Mouse (Mus musculus) neural tube, embryonic 15.5 days (tissue): ENCODE data around the gene Bcl3. TPM values are rescaled to one million over a fixed set of nuclear protein-coding genes. Genes with fewer than 3 reads are reported as not detected.
A peak's percentile ranks its signal among the peaks of the same experiment; 100 is the strongest.

ENCODE experiments used
- ATAC-seq: fragments of 200-750 bp; cut with Nextera tagmentation; 2 replicates; pipeline ENCODE4 v1.8.0; 2017; ENCODE audit warnings: mild to moderate bottlenecking, moderate TSS enrichment, moderate library complexity; ENCODE audit not compliant: low FRiP score
- H3K27ac ChIP-seq: fragments of 300-500 bp; sonication (generic); replicated peaks from 2 replicates; pipeline ENCODE4 v1.5.1; 2015; ENCODE audit warnings: mild to moderate bottlenecking, inconsistent platforms
- H3K27me3 ChIP-seq: fragments of 300-500 bp; sonication (generic); replicated peaks from 2 replicates; pipeline ENCODE4 v1.6.1; 2015; ENCODE audit warnings: inconsistent platforms
- H3K36me3 ChIP-seq: fragments of 300-500 bp; sonication (generic); 2 replicates; pipeline ENCODE4 v1.6.1; 2015; ENCODE audit warnings: inconsistent platforms
- H3K4me1 ChIP-seq: fragments of 300-500 bp; sonication (generic); 2 replicates; pipeline ENCODE4 v1.6.1; 2015; ENCODE audit warnings: inconsistent platforms
- H3K4me2 ChIP-seq: fragments of 300-500 bp; sonication (generic); 2 replicates; pipeline ENCODE4 v1.6.1; 2015; ENCODE audit warnings: inconsistent platforms, mild to moderate bottlenecking, moderate library complexity
- H3K4me3 ChIP-seq: fragments of 300-500 bp; sonication (generic); replicated peaks from 2 replicates; pipeline ENCODE4 v1.5.1; 2015; ENCODE audit warnings: mild to moderate bottlenecking, inconsistent platforms
- H3K9ac ChIP-seq: fragments of 300-500 bp; sonication (generic); replicated peaks from 2 replicates; pipeline ENCODE4 v1.6.1; 2015; ENCODE audit warnings: mild to moderate bottlenecking, inconsistent platforms
- H3K9me3 ChIP-seq: fragments of 300-500 bp; sonication (generic); replicated peaks from 2 replicates; pipeline ENCODE4 v1.6.1; 2016; ENCODE audit warnings: inconsistent platforms
- WGBS: fragments of 180-500 bp; shearing (Covaris S2); methylation state at CpG from one replicate; pipeline ENCODE4 v1.1.7; 2015; ENCODE audit warnings: mixed read lengths; 5-methylcytosine and 5-hydroxymethylcytosine counted together
- polyA plus RNA-seq: library from polyadenylated mRNA; unstranded; fragments of >200 nt; fragmentation: Nextera tagmentation; extraction: Ambion mirVana; gene quantifications from 2 replicates; pipeline ENCODE4 v1.2.1, GENCODE M21; 2015

Bcl3 gene
- polyA plus RNA-seq, 1 experiment from 2014 or later = 1.2 TPM

- WGBS = 38% methylated on average over 13 of the region's 13 CpGs
- Histone ChIP-seq H3K4me1 (no peaks in the 10 kb centered on the region), H3K36me3 (no peaks in the 10 kb centered on the region), H3K27me3 (no peaks in the 10 kb centered on the region), H3K4me3 (no peak overlapping the region), H3K4me2 (0 out of 2 replicates have a peak overlapping the region, but pooled peaks have one; percentile 19), H3K9ac (no peak overlapping the region), H3K27ac (no peak overlapping the region), H3K9me3 (no peaks in the 10 kb centered on the region)
- ATAC-seq = no peak; the same call in 1 of the 2 replicates
These were observed 8.1 kb upstream of the Bcl3 start for GRCm38 (mm10) chr7:19830682-19831156.

- WGBS = 94% methylated on average over 3 of the region's 3 CpGs
- no peaks in the 10 kb centered on the region for H3K36me3 ChIP-seq
These were observed 7.1 kb upstream of the Bcl3 start for GRCm38 (mm10) chr7:19829694-19830093.

GRCm38 (mm10) chr7:19826756-19827155 is 4.2 kb upstream of the Bcl3 start:
- H3K27me3 ChIP-seq = peaks cover 32% of the 10 kb centered on the region
- no peaks in the 10 kb centered on the region for H3K9me3 ChIP-seq
- H3K4me2 ChIP-seq = no peak overlapping the region
- no peaks in the 10 kb centered on the region for H3K36me3 ChIP-seq
- H3K4me3 ChIP-seq = no peak overlapping the region
- WGBS = 49% methylated on average over 6 of the region's 6 CpGs
- H3K27ac ChIP-seq = no peak overlapping the region
- H3K9ac ChIP-seq = no peak overlapping the region
- ATAC-seq = no peak
- peaks cover 17% of the 10 kb centered on the region for H3K4me1 ChIP-seq

More at GRCm38 (mm10) chr7:19829694-19830093, 7.1 kb upstream of the Bcl3 start:
- Histone ChIP-seq H3K9me3 (no peaks in the 10 kb centered on the region), H3K27ac (no peak overlapping the region), H3K9ac (no peak overlapping the region), H3K4me2 (no peak overlapping the region), H3K4me1 (0 out of 2 replicates have a peak, but pooled peaks cover under 1% of the 10 kb centered on the region), H3K4me3 (no peak overlapping the region), H3K27me3 (peaks cover 2% of the 10 kb centered on the region; the same call in 1 of the 2 replicates)
- ATAC-seq = no peak

GRCm38 (mm10) chr7:19824182-19824973 is 1.8 kb upstream of the Bcl3 start:
- Histone ChIP-seq H3K4me1 (peaks cover 17% of the 10 kb centered on the region), H3K36me3 (no peaks in the 10 kb centered on the region), H3K9ac (no peak overlapping the region), H3K4me3 (no peak overlapping the region), H3K9me3 (no peaks in the 10 kb centered on the region), H3K27ac (no peak overlapping the region), H3K27me3 (peaks cover 45% of the 10 kb centered on the region), H3K4me2 (peak overlapping the region; percentile 31)
- 22% methylated on average over 26 of the region's 26 CpGs for WGBS
- no peak for ATAC-seq

GRCm38 (mm10) chr7:19823256-19824181 is 949 bp upstream of the Bcl3 start:
- Histone ChIP-seq H3K4me1 (peaks cover 17% of the 10 kb centered on the region), H3K9me3 (no peaks in the 10 kb centered on the region), H3K27me3 (peaks cover 50% of the 10 kb centered on the region), H3K4me2 (peak overlapping the region; percentile 31; the same call in 1 of the 2 replicates), H3K27ac (no peak overlapping the region), H3K36me3 (no peaks in the 10 kb centered on the region), H3K9ac (no peak overlapping the region), H3K4me3 (no peak overlapping the region)
- WGBS = 25% methylated on average over 16 of the region's 16 CpGs
- ATAC-seq = no peak

GRCm38 (mm10) chr7:19822193-19822592 is 377 bp downstream of the Bcl3 start:
- Histone ChIP-seq H3K27ac (no peak overlapping the region), H3K4me2 (peak overlapping the region; percentile 62), H3K4me3 (peak overlapping the region; percentile 33), H3K27me3 (peaks cover 63% of the 10 kb centered on the region), H3K4me1 (peaks cover 22% of the 10 kb centered on the region), H3K9ac (peak overlapping the region; percentile 22; the same call in 1 of the 2 replicates), H3K36me3 (no peaks in the 10 kb centered on the region), H3K9me3 (no peaks in the 10 kb centered on the region)
- 5% methylated on average over 20 of the region's 20 CpGs for WGBS
- ATAC-seq = no peak

- no peaks in the 10 kb centered on the region for H3K36me3 ChIP-seq
- H3K27ac ChIP-seq = no peak overlapping the region
- 63% methylated on average over 7 of the region's 7 CpGs for WGBS
- H3K9me3 ChIP-seq = no peaks in the 10 kb centered on the region
- no peak overlapping the region for H3K4me2 ChIP-seq
- H3K4me3 ChIP-seq = no peak overlapping the region
- peaks cover 69% of the 10 kb centered on the region for H3K27me3 ChIP-seq
- H3K9ac ChIP-seq = no peak overlapping the region
- ATAC-seq = no peak
- peaks cover 27% of the 10 kb centered on the region for H3K4me1 ChIP-seq
These were observed 937 bp downstream of the Bcl3 start for GRCm38 (mm10) chr7:19821633-19822032.

GRCm38 (mm10) chr7:19820347-19821048 is 2.1 kb downstream of the Bcl3 start:
- Histone ChIP-seq H3K4me2 (no peak overlapping the region), H3K4me1 (peaks cover 39% of the 10 kb centered on the region), H3K4me3 (no peak overlapping the region), H3K9ac (no peak overlapping the region), H3K27me3 (peaks cover 73% of the 10 kb centered on the region), H3K36me3 (no peaks in the 10 kb centered on the region), H3K9me3 (no peaks in the 10 kb centered on the region), H3K27ac (no peak overlapping the region)
- WGBS = 78% methylated on average over 3 of the region's 3 CpGs
- ATAC-seq = no peak

- H3K27me3 ChIP-seq = peaks cover 62% of the 10 kb centered on the region
- H3K9ac ChIP-seq = no peak overlapping the region
- no peak overlapping the region for H3K27ac ChIP-seq
- no peak for ATAC-seq
- no peak overlapping the region for H3K4me2 ChIP-seq
- H3K9me3 ChIP-seq = no peaks in the 10 kb centered on the region
- no peak overlapping the region for H3K4me3 ChIP-seq
- peaks cover 31% of the 10 kb centered on the region for H3K4me1 ChIP-seq
- no peaks in the 10 kb centered on the region for H3K36me3 ChIP-seq
- WGBS = 90% methylated on average over 7 of the region's 7 CpGs
These were observed 3.7 kb downstream of the Bcl3 start for GRCm38 (mm10) chr7:19818875-19819274.

GRCm38 (mm10) chr7:19818440-19818839 is 4.1 kb downstream of the Bcl3 start:
- Histone ChIP-seq H3K4me3 (no peak overlapping the region), H3K27ac (no peak overlapping the region), H3K4me2 (no peak overlapping the region), H3K9me3 (no peaks in the 10 kb centered on the region), H3K27me3 (peaks cover 62% of the 10 kb centered on the region), H3K9ac (no peak overlapping the region), H3K36me3 (no peaks in the 10 kb centered on the region), H3K4me1 (peaks cover 29% of the 10 kb centered on the region)
- ATAC-seq = no peak
- WGBS = 72% methylated on average over 5 of the region's 5 CpGs
